Mouse (Mus musculus) Patski (cell line): ENCODE results near the gene Mrpl54. TPM values are rescaled to one million over a fixed set of nuclear protein-coding genes. Genes with fewer than 3 reads are reported as not detected.
A peak's percentile ranks its signal among the peaks of the same experiment; 100 is the strongest.

ENCODE experiments used
- ATAC-seq: fragments of 100-300 bp; one replicate; pipeline ENCODE4 v1.8.0; 2021
- CTCF ChIA-PET: fragments of 350-600 bp; sonication (Branson Sonifier 250); formaldehyde crosslinking; loops from one replicate; lab custom pipeline; 2022; ENCODE audit warnings: inconsistent platforms; lab: Charles Lee
- POLR2A ChIA-PET: fragments of 350-600 bp; sonication (Branson Sonifier 250); formaldehyde crosslinking; loops from one replicate; lab custom pipeline; 2022; ENCODE audit warnings: antibody characterized with exemption, inconsistent platforms; lab: Charles Lee
- DNase-seq: peaks from one replicate; pipeline ENCODE4 v3.0.0-alpha.2; 2011; ENCODE audit warnings: low read depth, low spot score
- H3K27me3 ChIP-seq: fragments of 371-371 bp; one replicate; pipeline ENCODE4 v1.5.1; 2021
- CTCF ChIP-seq: fragments of 100-300 bp; IDR thresholded peaks from one replicate; pipeline ENCODE4 v1.5.1; 2021
- in situ Hi-C: fragments of 300-500 bp; cut with MboI; formaldehyde crosslinking; loops from 3 replicates; pipeline ENCODE4 v1.11.1; 2018; ENCODE audit warnings: low pct_unique_long_range_greater_than_20kb, mixed read lengths
- polyA plus RNA-seq: library from polyadenylated mRNA; unstranded; gene quantifications from one replicate; pipeline ENCODE4 v1.2.3, GENCODE M21; 2021

Gene Mrpl54
- polyA plus RNA-seq, 1 experiment from 2014 or later: 98.3 TPM

GRCm38 (mm10) chr10:81295185-81295584 lies 28.5 kb upstream of the Mrpl54 start:
- in situ Hi-C loops: no loop called here
- no peak for DNase-seq
- ChIA-PET CTCF (interaction anchor here (2.5 kb wide), 1 partner anchor 10 kb away, joined by 15 read pairs; no protein-coding TSS in a partner anchor), POLR2A (no interaction called here)
- TF ChIP-seq CTCF: no peak
- ATAC-seq: no peak
- no peaks in the 10 kb centered on the region for H3K27me3 ChIP-seq

DNA sequence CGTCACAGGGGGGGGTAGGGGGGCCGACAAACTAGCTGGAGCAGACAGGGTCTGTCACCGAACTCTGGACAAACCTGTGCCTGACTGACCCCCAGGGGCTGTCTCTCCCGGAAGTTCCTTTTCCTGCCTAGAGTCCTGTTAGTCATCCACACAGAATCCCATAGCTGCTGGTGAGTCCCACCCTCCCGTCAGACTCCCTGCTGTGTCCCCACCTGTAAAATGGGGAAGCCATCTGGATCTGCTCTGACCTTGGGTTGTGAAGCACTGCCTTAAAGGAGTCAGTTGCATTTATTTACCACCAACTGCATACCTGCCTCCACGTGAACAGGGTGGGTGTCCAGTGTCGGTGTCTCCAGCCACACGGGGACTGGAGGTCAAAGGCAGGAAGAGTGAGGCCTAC lies 27.7 kb upstream of the Mrpl54 start:
- ChIA-PET POLR2A (no interaction called here), CTCF (no interaction called here)
- no peaks in the 10 kb centered on the region for H3K27me3 ChIP-seq
- no peak for DNase-seq
- in situ Hi-C loops: no loop called here
- no peak for ATAC-seq
- no peak for TF ChIP-seq CTCF

GRCm38 (mm10) chr10:81293334-81294030 lies 26.7 kb upstream of the Mrpl54 start:
- DNase-seq (no peak), ATAC-seq (peak; percentile 12)
- TF ChIP-seq CTCF: no peak
- ChIA-PET CTCF (interaction anchor here (0.7 to 2.3 kb wide), 20 partner anchors 8 to 97 kb away, joined by 3 to 32 read pairs (median 5); partner anchors contain the start of genes Cactin, Fzr1 and Hmg20b), POLR2A (interaction anchor here (2.1 kb wide), 1 partner anchor 27 kb away, joined by 8 read pairs; the partner anchor contains the start of gene Cactin)
- no peaks in the 10 kb centered on the region for H3K27me3 ChIP-seq
- in situ Hi-C loops: no loop called here

DNA sequence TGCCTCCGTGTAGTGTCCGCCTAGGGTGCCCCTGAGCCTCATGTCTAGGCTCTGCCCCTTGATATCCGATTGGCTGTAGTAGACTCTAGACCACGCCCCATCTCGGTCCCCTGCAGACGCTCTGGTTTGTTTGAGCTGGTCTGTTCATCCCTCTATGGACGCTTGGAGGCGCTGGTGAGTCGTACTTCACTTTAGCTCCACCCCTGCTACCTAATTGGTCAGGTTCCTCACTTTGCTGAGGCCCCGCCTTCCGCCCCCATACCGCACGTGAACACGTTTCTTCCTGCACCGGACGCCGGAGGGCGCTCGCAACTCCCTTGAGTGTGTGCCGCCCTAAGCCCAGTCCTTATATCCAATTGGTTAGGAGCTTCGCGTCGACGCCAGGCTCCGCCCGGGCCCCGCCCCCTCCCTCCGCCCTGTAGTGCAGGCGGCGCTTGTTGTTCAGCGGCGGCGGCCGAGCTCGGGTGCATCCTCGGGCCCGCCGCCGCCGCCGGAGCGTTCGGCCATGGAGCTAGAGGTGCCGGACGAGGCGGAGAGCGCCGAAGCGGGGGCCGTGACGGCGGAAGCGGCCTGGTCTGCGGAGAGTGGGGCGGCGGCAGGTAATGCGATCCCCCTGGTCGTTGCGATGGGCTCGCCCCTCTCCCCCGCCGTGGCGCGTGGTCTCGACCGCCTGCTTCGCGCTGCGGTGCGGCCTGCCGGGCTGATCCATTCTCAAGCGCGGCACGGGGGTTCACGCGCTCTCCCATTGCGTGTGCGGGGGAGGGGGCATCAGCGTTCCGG lies 26.0 kb upstream of the Mrpl54 start, which contains the start of gene Pip5k1c:
Pip5k1c (plus strand) TSS at position 410 of the 780 bp plus-strand sequence.
- in situ Hi-C loops: no loop called here
- POLR2A ChIA-PET: interaction anchor here (0.5 to 2.1 kb wide), 2 partner anchors 28 to 700 kb away, joined by 8 read pairs; partner anchors contain the start of gene Cactin
- ATAC-seq (peak; percentile 81), DNase-seq (peak; percentile 98)
- no peak for TF ChIP-seq CTCF
- CTCF ChIA-PET: interaction anchor here (0.7 to 2.3 kb wide), 22 partner anchors 9 to 98 kb away, joined by 3 to 32 read pairs (median 5); partner anchors contain the start of genes Cactin, Fzr1 and Hmg20b
- no peaks in the 10 kb centered on the region for H3K27me3 ChIP-seq

- no peak for ATAC-seq
- in situ Hi-C loops: no loop called here
- H3K27me3 ChIP-seq: no peaks in the 10 kb centered on the region
These were observed 24.9 kb upstream of the Mrpl54 start, which contains the start of gene Tjp3 for GRCm38 (mm10) chr10:81291511-81292104. Tjp3 (minus strand) TSS chr10:81291581.

DNA sequence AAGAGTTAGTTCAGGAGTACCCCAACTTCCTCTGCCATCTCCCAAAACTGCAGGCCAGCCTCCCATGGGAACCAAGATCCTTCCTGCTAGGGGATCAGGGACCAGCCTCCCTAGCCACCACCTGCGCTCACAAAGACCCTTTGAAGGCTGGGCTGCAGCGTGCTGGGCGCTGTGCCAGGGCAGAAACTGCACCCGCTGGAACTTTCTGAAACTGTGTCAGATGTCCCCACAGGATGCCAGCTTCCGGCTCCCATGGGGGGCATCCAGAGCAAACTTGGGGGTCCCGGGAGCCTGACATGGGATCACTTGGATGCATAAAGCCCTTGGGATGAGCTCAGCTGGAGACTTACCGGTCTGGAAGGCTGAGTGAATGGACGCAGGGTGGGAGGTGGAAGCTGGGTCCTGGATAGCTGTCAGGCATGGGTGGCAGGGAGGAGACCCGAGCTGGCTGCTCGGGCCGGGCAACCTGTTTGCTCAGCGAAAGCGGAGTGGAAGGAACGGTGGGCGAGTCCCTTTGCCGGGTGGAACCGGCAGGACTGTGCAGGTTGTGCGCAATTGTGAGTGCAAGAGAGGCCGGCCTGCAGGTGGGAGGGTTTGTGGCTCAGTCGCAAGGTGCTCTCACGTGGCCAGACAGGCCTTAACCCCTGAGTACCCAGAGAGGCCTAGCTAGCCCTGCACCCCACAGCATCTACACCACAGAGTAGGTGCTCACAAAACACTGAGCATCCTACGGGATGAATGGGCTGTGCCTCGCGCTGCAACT lies 24.1 kb upstream of the Mrpl54 start:
- no peaks in the 10 kb centered on the region for H3K27me3 ChIP-seq
- ATAC-seq (no peak), DNase-seq (no peak)
- in situ Hi-C loops: no loop called here
- POLR2A ChIA-PET: interaction anchor here (1.1 kb wide), 1 partner anchor 67 kb away, joined by 4 read pairs; no protein-coding TSS in a partner anchor
- CTCF ChIA-PET: interaction anchor here (1.0 to 2.4 kb wide), 4 partner anchors 29 to 67 kb away, joined by 3 to 8 read pairs (median 6); partner anchors contain the start of gene Hmg20b
- TF ChIP-seq CTCF: no peak

More at GRCm38 (mm10) chr10:81291511-81292104, 24.9 kb upstream of the Mrpl54 start, which contains the start of gene Tjp3:
- ChIA-PET CTCF (interaction anchor here (1.0 to 2.3 kb wide), 10 partner anchors 10 to 99 kb away, joined by 3 to 32 read pairs (median 8); partner anchors contain the start of gene Hmg20b), POLR2A (interaction anchor here (2.1 kb wide), 1 partner anchor 29 kb away, joined by 8 read pairs; the partner anchor contains the start of gene Cactin)
- no peak for TF ChIP-seq CTCF
- no peak for DNase-seq

DNA sequence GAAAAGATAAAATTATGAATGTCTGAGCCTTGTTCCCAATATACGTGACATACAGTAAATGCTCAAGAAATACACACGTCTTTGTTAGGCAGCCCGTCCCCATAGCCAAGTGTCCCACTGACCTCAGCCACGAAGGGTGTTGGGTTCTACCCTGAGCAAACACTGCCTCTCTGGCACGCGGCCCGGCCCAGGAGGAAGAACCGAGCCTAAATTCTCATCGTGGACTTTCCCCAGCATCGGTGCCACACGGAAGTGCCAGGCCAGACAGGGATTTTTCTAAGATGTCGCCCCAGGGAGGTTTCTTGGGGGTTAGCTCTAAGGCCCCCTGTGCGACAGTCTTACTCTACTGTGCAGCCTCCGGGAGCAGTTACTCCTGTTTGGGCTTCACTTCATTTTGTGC lies 23.1 kb upstream of the Mrpl54 start:
- CTCF ChIA-PET: interaction anchor here (0.7 to 2.6 kb wide), 13 partner anchors 8 to 89 kb away, joined by 3 to 28 read pairs (median 5); partner anchors contain the start of genes Fzr1 and Hmg20b
- H3K27me3 ChIP-seq: no peaks in the 10 kb centered on the region
- POLR2A ChIA-PET: interaction anchor here (1.1 kb wide), 1 partner anchor 68 kb away, joined by 4 read pairs; no protein-coding TSS in a partner anchor
- no peak for ATAC-seq
- no peak for DNase-seq
- in situ Hi-C loops: loop anchor here (5.0 kb wide), 2 partner anchors 62 to 162 kb away; partner anchors contain the start of gene Hmg20b
- no peak for TF ChIP-seq CTCF

DNA sequence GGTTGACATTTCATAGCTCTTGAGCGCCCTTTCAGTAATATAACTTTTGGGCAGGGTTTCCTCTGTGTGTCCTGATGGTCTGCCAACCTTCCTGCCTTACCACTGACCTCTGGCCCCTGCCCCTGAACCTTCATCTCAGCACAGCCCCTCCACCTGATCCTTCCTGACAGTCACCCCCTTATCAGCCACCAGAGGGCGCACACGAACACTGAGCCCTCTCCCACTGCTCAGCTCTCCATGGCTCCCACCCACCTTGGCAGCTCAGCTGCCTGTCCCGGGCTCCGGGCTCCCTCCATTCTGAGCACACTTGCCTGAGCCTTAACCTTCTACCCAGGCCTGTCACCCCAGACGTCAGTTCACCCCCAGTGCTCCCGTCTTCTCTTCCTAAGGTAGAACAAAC lies 22.5 kb upstream of the Mrpl54 start:
- in situ Hi-C loops: loop anchor here (5.0 kb wide), 2 partner anchors 63 to 163 kb away; partner anchors contain the start of gene Hmg20b
- H3K27me3 ChIP-seq: no peaks in the 10 kb centered on the region
- TF ChIP-seq CTCF: no peak
- CTCF ChIA-PET: interaction anchor here (0.7 to 2.6 kb wide), 16 partner anchors 9 to 89 kb away, joined by 3 to 28 read pairs (median 5); partner anchors contain the start of genes Fzr1 and Hmg20b
- DNase-seq (no peak), ATAC-seq (no peak)
- POLR2A ChIA-PET: no interaction called here

DNA sequence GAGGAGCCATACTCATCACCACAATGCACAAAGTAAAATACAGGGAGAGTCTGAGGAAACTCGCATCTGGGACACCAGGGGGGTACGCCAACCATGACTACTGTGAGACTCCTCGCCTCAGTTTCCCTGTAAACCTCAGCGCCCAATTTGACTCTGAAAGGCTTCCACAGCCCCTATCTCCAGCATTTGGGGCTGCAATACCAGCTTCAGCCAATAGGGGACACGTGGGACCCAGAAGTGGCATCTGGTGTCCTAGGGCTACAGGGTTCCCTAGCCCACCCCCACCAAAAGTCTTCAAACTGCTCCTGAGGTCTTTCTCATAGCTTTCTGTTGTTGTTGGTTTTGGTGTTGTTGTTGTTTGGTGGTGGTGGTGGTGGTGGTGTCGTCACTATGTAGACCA lies 21.9 kb upstream of the Mrpl54 start:
- H3K27me3 ChIP-seq: no peaks in the 10 kb centered on the region
- ATAC-seq: no peak
- in situ Hi-C loops: loop anchor here (5.0 kb wide), 2 partner anchors 64 to 164 kb away; partner anchors contain the start of gene Hmg20b
- CTCF ChIA-PET: interaction anchor here (0.8 to 2.6 kb wide), 14 partner anchors 9 to 90 kb away, joined by 3 to 28 read pairs (median 5); partner anchors contain the start of genes Fzr1 and Hmg20b
- no peak for DNase-seq
- POLR2A ChIA-PET: no interaction called here
- no peak for TF ChIP-seq CTCF
